Mouse (Mus musculus) R1 (cell line): ENCODE measurements at regions not wholly inside any gene's neighbourhood (a gene's known extent, or its start where the extent isn't known, plus 50 kb on each side); places are given as distances from the start of the nearest gene placed in this dataset.

Experiments used
- DNase-seq: peaks from one replicate; pipeline ENCODE4 v3.0.0-alpha.2; 2018; ENCODE audit warnings: low read depth, low spot score

- peak; percentile 97 for DNase-seq
Measured at GRCm38 (mm10) chr12:14088960-14089359, 62.9 kb downstream of the Fam84a start.

- no peak for DNase-seq
Measured at GRCm38 (mm10) chr12:14082771-14083170, 69.1 kb downstream of the Fam84a start.

- DNase-seq: no peak
Measured at GRCm38 (mm10) chr12:14079892-14080291, 72.0 kb downstream of the Fam84a start.

- no peak for DNase-seq
Measured at GRCm38 (mm10) chr12:14069049-14069448, 82.8 kb downstream of the Fam84a start.

GRCm38 (mm10) chr12:14065401-14065800 lies 86.5 kb downstream of the Fam84a start:
- no peak for DNase-seq

GRCm38 (mm10) chr12:14063276-14063675 lies 88.6 kb downstream of the Fam84a start:
- DNase-seq: no peak

- no peak for DNase-seq
Measured at GRCm38 (mm10) chr12:14056116-14056515, 95.7 kb downstream of the Fam84a start.

GRCm38 (mm10) chr12:14032363-14032762 lies 119.5 kb downstream of the Fam84a start:
- no peak for DNase-seq

GRCm38 (mm10) chr12:14015271-14015670 lies 136.6 kb downstream of the Fam84a start:
- no peak for DNase-seq

GRCm38 (mm10) chr12:14005991-14006390 lies 145.9 kb downstream of the Fam84a start:
- DNase-seq: no peak

- no peak for DNase-seq
Measured at GRCm38 (mm10) chr12:14001672-14002071, 150.2 kb downstream of the Fam84a start.

- DNase-seq: no peak
Measured at GRCm38 (mm10) chr12:13984396-13984776, 167.5 kb downstream of the Fam84a start.

- no peak for DNase-seq
Measured at GRCm38 (mm10) chr12:13983631-13984395, 168.0 kb downstream of the Fam84a start.

GRCm38 (mm10) chr12:13964537-13964936 lies 187.3 kb downstream of the Fam84a start:
- DNase-seq: no peak

- no peak for DNase-seq
Measured at GRCm38 (mm10) chr12:13939494-13939893, 212.4 kb downstream of the Fam84a start.

GRCm38 (mm10) chr12:13921066-13921465 lies 230.8 kb downstream of the Fam84a start:
- no peak for DNase-seq

GRCm38 (mm10) chr12:13883317-13883716 lies 268.5 kb downstream of the Fam84a start:
- DNase-seq: no peak

- DNase-seq: no peak
Measured at GRCm38 (mm10) chr12:13869161-13869560, 282.7 kb downstream of the Fam84a start.

- no peak for DNase-seq
Measured at GRCm38 (mm10) chr12:13861226-13861625, 290.6 kb downstream of the Fam84a start.

GRCm38 (mm10) chr12:13844532-13845485 lies 307.0 kb downstream of the Fam84a start:
- DNase-seq: peak; percentile 47

- DNase-seq: no peak
Measured at GRCm38 (mm10) chr12:13843423-13844080, 308.3 kb downstream of the Fam84a start.

- no peak for DNase-seq
Measured at GRCm38 (mm10) chr12:13841238-13841637, 310.6 kb downstream of the Fam84a start.
